Mouse (Mus musculus) urinary bladder, postnatal 10 days (tissue): ENCODE data around the gene Wdr76.
"Not testable (repeated sequence)": the region's sequence is repeated elsewhere in the genome, so short reads cannot be mapped to it uniquely, and the experiment has no call there.

ENCODE experiments used
- DNase-seq: peaks from one replicate; pipeline ENCODE4 v3.0.0; 2022; ENCODE audit warnings: low spot score

Wdr76 gene

GRCm38 (mm10) chr2:121518711-121519110, 12.2 kb downstream of the Wdr76 start:
- not testable (repeated sequence) for DNase-seq

- no peak for DNase-seq
Observed at GRCm38 (mm10) chr2:121522006-121522405, 15.5 kb downstream of the Wdr76 start.

- not testable (repeated sequence) for DNase-seq
Observed at GRCm38 (mm10) chr2:121522830-121523229, 16.3 kb downstream of the Wdr76 start.

GRCm38 (mm10) chr2:121525056-121525455, 18.5 kb downstream of the Wdr76 start:
- DNase-seq, result no peak

GRCm38 (mm10) chr2:121544829-121545228, 38.3 kb downstream of the Wdr76 start:
- DNase-seq, result no peak

- DNase-seq, result no peak
Observed at GRCm38 (mm10) chr2:121549630-121550029, 43.1 kb downstream of the Wdr76 start.

- DNase-seq, result no peak
Observed at GRCm38 (mm10) chr2:121551271-121551670, 44.7 kb downstream of the Wdr76 start.

GRCm38 (mm10) chr2:121563117-121563516, 56.6 kb downstream of the Wdr76 start:
- no peak for DNase-seq

GRCm38 (mm10) chr2:121565911-121566310, 59.4 kb downstream of the Wdr76 start:
- DNase-seq, result no peak

- no peak for DNase-seq
Observed at GRCm38 (mm10) chr2:121570049-121570448, 63.5 kb downstream of the Wdr76 start.

GRCm38 (mm10) chr2:121570999-121571655, 64.6 kb downstream of the Wdr76 start:
- DNase-seq, result no peak

- DNase-seq, result no peak
Observed at GRCm38 (mm10) chr2:121571780-121572179, 65.3 kb downstream of the Wdr76 start.

- DNase-seq, result no peak
Observed at GRCm38 (mm10) chr2:121574066-121574630, 67.6 kb downstream of the Wdr76 start.

- DNase-seq, result no peak
Observed at GRCm38 (mm10) chr2:121575741-121576201, 69.2 kb downstream of the Wdr76 start.

GRCm38 (mm10) chr2:121582809-121583376, 76.4 kb downstream of the Wdr76 start:
- DNase-seq, result no peak

- DNase-seq, result no peak
Observed at GRCm38 (mm10) chr2:121583468-121584116, 77.1 kb downstream of the Wdr76 start.

- no peak for DNase-seq
Observed at GRCm38 (mm10) chr2:121584705-121585104, 78.2 kb downstream of the Wdr76 start.

- no peak for DNase-seq
Observed at GRCm38 (mm10) chr2:121587523-121588308, 81.2 kb downstream of the Wdr76 start.

GRCm38 (mm10) chr2:121588309-121588694, 81.8 kb downstream of the Wdr76 start:
- DNase-seq, result no peak

- no peak for DNase-seq
Observed at GRCm38 (mm10) chr2:121594131-121594530, 87.6 kb downstream of the Wdr76 start.
